Mouse (Mus musculus) WW6 (cell line): ENCODE data around the gene Ifi205.

ENCODE experiments used
- DNase-seq: peaks from one replicate; pipeline ENCODE4 v3.0.0-alpha.2; 2013; ENCODE audit warnings: low read depth, low spot score

The Ifi205 gene

GRCm38 (mm10) chr1:173973111-173973510 is 58.5 kb downstream of the Ifi205 start:
- DNase-seq = no peak
